Mouse (Mus musculus) embryonic facial prominence, embryonic 11.5 days (tissue): ENCODE data around the gene Pxk. TPM values are rescaled to one million over a fixed set of nuclear protein-coding genes. Genes with fewer than 3 reads are reported as not detected.

ENCODE experiments used
- ATAC-seq: fragments of 200-750 bp; cut with Nextera tagmentation; replicated peaks from 2 replicates; pipeline ENCODE4 v1.8.0; 2017; ENCODE audit warnings: low read depth; ENCODE audit not compliant: insufficient number of reproducible peaks, low FRiP score, low TSS enrichment
- DNase-seq: peaks from one replicate; pipeline ENCODE4 v3.0.0-alpha.2; 2015; ENCODE audit warnings: low spot score
- H3K27ac ChIP-seq: fragments of 300-500 bp; sonication (generic); replicated peaks from 2 replicates; pipeline ENCODE4 v1.5.1; 2014; ENCODE audit warnings: mild to moderate bottlenecking, low read depth, low read length, control low read depth
- H3K27me3 ChIP-seq: fragments of 300-500 bp; sonication (generic); 2 replicates; pipeline ENCODE4 v1.6.1; 2014; ENCODE audit warnings: mild to moderate bottlenecking, low read length, moderate library complexity, mixed read lengths; ENCODE audit not compliant: control insufficient read depth, insufficient read depth
- H3K36me3 ChIP-seq: fragments of 300-500 bp; sonication (generic); replicated peaks from 2 replicates; pipeline ENCODE4 v1.6.1; 2014; ENCODE audit warnings: low read depth, mild to moderate bottlenecking, low read length, moderate library complexity, mixed read lengths; ENCODE audit not compliant: control insufficient read depth, insufficient read depth
- H3K4me1 ChIP-seq: fragments of 300-500 bp; sonication (generic); 2 replicates; pipeline ENCODE4 v1.6.1; 2014; ENCODE audit warnings: low read length, mixed read lengths; ENCODE audit not compliant: control insufficient read depth, insufficient read depth
- H3K4me2 ChIP-seq: fragments of 300-500 bp; sonication (generic); 2 replicates; pipeline ENCODE4 v1.6.1; 2014; ENCODE audit warnings: low read depth, mild to moderate bottlenecking, control low read depth, low read length, moderate library complexity
- H3K4me3 ChIP-seq: fragments of 300-500 bp; sonication (generic); 2 replicates; pipeline ENCODE4 v1.5.1; 2014; ENCODE audit warnings: low read depth, low read length, control low read depth
- H3K9ac ChIP-seq: fragments of 300-500 bp; sonication (generic); replicated peaks from 2 replicates; pipeline ENCODE4 v1.6.1; 2014; ENCODE audit warnings: mild to moderate bottlenecking, control low read depth, low read length
- H3K9me3 ChIP-seq: fragments of 300-500 bp; sonication (generic); replicated peaks from 2 replicates; pipeline ENCODE4 v1.6.1; 2016; ENCODE audit warnings: mild to moderate bottlenecking, low read length, inconsistent platforms, mixed read lengths; ENCODE audit not compliant: control insufficient read depth
- WGBS: fragments of 180-500 bp; shearing (Covaris S2); extraction: QIAGEN DNeasy Blood & Tissue Kit; methylation state at CpG from one replicate; pipeline ENCODE4 v1.1.7; 2014; 5-methylcytosine and 5-hydroxymethylcytosine counted together
- polyA plus RNA-seq: library from polyadenylated mRNA; unstranded; fragments of >200 nt; fragmentation: Nextera tagmentation; extraction: Ambion mirVana; gene quantifications from 2 replicates; pipeline ENCODE4 v1.2.1, GENCODE M21; 2014

Gene Pxk
- polyA plus RNA-seq, 1 experiment from 2014 or later = 23.4 TPM

- ATAC-seq = no peak
- WGBS = 74% methylated on average over 3 of the region's 3 CpGs
Measured at GRCm38 (mm10) chr14:8135130-8135529, 37.1 kb downstream of the Pxk start.

DNA sequence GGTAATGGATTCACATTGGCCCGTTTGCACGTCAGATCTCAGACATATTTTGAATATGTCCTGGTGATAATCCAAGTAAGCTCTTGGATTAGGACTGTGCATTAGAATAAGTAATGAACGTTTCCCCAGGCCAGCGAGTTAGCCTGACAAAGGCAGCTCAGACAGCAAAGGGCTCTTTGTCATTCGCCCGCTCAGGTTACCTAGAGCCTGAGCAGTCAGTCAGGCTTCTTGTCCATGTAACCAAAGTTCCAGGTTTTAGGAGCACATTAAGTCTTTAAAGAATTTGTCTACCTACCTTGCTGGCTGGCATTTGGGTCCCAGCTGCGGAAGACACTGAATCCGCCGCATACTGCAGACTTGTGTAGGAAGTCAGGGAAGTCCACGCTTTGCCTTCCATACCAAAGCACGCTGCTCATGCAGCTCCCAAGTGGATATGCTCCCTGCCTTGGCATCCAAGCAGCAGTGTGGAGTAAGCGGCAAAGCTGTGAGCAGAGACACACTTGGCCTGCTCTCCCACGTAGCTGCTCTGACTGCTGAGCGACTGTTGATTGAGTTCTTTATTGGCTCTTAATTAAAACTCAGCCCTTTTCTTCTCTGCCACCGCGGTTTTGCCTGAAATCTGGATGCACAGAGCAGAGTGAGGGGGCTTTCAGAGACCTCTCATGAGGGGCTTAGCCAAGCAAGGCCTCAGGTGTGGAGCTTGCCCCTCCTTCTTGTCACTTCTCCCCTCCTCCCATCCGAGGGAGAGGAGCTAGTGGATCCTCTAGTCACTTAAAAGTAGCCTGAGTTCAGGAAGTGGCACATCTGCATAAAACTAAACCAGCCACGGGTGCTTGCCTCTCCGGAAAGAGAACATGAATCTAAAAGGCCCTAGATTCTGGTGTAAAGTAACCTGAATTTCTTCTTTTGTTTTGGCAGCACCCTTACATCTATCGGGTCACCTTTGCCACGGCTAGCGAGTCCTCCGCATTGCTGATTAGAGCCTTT, 42.0 kb downstream of the Pxk start:
- no peak overlapping the region for H3K4me3 ChIP-seq
- 58% methylated on average over 23 of the region's 23 CpGs for WGBS

More at GRCm38 (mm10) chr14:8135130-8135529, 37.1 kb downstream of the Pxk start:
- Histone ChIP-seq H3K9ac (no peak overlapping the region), H3K4me2 (no peak overlapping the region), H3K4me3 (no peak overlapping the region), H3K27ac (no peak overlapping the region), H3K27me3 (no peaks in the 10 kb centered on the region), H3K36me3 (no peaks in the 10 kb centered on the region), H3K4me1 (no peaks in the 10 kb centered on the region), H3K9me3 (no peaks in the 10 kb centered on the region)
- no peak for DNase-seq

DNA sequence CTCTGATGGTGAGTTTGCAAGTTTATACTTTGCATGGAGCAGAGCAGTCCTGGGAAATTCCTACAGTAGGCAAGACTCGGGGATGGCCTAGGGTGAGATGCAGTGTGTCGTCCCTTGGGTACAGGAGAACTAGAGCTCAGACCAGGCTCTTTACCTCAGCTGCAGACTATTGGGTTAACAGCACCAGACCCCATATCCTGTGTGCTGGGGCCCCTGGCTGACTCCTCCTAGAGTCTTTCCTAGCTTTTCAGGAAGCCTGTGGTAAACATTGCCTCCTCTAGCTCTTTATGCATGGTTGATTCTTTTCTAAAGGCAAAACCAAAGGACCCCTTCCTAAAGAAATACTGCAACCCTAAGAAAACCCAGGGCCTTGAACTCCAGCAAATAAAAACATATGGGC, 43.1 kb downstream of the Pxk start:
- ATAC-seq (no peak), DNase-seq (no peak)
- Histone ChIP-seq H3K27me3 (no peaks in the 10 kb centered on the region), H3K9me3 (no peaks in the 10 kb centered on the region), H3K9ac (no peak overlapping the region), H3K4me1 (no peaks in the 10 kb centered on the region), H3K4me3 (no peak overlapping the region), H3K4me2 (no peak overlapping the region), H3K27ac (no peak overlapping the region), H3K36me3 (peaks cover 4% of the 10 kb centered on the region; the same call in 1 of the 2 replicates)
- whole genome bisulfite sequencing = 59% methylated on average over 2 of the region's 2 CpGs

More for the DNA sequence above, 42.0 kb downstream of the Pxk start:
- Histone ChIP-seq H3K27ac (no peak overlapping the region), H3K9ac (no peak overlapping the region), H3K4me2 (no peak overlapping the region), H3K27me3 (no peaks in the 10 kb centered on the region), H3K4me1 (no peaks in the 10 kb centered on the region), H3K9me3 (no peaks in the 10 kb centered on the region), H3K36me3 (peaks cover 4% of the 10 kb centered on the region; the same call in 1 of the 2 replicates)
- no peak for DNase-seq
- no peak for ATAC-seq

GRCm38 (mm10) chr14:8145594-8146558, 47.9 kb downstream of the Pxk start:
- Histone ChIP-seq H3K9me3 (no peaks in the 10 kb centered on the region), H3K36me3 (peaks cover 4% of the 10 kb centered on the region; the same call in 1 of the 2 replicates), H3K27me3 (no peaks in the 10 kb centered on the region), H3K4me2 (no peak overlapping the region), H3K27ac (no peak overlapping the region), H3K4me3 (no peak overlapping the region), H3K9ac (no peak overlapping the region), H3K4me1 (no peaks in the 10 kb centered on the region)
- WGBS = 90% methylated on average over 13 of the region's 13 CpGs
- DNase-seq (no peak), ATAC-seq (no peak)

DNA sequence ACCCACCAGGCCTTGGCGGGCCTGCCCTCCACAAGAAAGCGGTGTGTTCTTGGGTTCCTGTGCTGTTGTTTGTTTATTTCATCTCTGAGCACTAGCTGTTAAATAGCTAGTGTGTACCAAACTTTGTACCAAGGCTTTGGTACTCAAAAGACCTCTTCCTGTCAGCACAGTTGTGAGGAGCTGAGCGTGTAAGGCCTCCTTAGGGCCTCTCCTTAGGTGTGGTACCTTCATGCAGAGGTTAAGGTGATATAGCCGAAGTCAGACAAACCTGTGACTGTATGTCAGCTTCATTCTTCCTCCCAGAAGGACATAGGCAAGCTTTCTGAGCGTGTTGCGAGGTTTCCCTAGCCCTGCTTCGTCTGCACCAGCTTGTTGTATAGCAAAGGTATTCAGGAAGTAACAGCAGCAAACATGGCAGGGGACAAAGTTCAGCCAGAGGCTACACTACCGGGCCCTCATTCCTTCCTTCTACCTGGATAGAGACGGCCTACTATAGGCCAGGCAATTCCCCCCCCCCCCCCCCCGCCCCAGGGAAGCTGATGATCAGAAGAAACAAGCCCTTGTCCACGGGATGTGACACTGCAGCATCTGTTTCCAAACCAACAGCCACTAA, 48.7 kb downstream of the Pxk start:
- 82% methylated on average over 10 of the region's 11 CpGs for WGBS
- no peak overlapping the region for H3K9ac ChIP-seq
- H3K4me1 ChIP-seq = no peaks in the 10 kb centered on the region
- H3K4me2 ChIP-seq = no peak overlapping the region
- H3K27ac ChIP-seq = no peak overlapping the region
- H3K9me3 ChIP-seq = no peaks in the 10 kb centered on the region
- no peak overlapping the region for H3K4me3 ChIP-seq
- DNase-seq = no peak
- no peaks in the 10 kb centered on the region for H3K27me3 ChIP-seq
- no peak for ATAC-seq
- H3K36me3 ChIP-seq = peaks cover 4% of the 10 kb centered on the region; the same call in 1 of the 2 replicates

DNA sequence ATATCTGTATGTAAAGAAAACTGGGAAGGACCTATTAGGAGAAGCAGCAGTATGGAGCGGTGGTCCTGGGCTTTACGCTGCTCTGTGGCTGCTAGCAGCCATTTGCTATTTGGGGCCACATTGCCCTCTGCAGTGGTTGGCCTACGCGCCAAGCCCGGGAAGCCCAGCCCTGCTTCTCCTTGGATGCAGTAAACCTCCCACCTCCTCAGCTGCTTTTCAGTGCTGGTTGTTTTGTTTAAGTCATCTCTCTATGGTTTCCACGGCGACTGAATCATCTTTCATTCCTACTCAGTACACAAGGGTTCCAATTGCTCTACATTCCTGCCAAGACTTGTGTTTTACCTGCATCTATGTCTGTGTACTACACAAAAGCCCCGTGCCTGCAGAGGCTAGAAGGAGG, 50.8 kb downstream of the Pxk start:
- DNase-seq = no peak
- Histone ChIP-seq H3K4me1 (no peaks in the 10 kb centered on the region), H3K27ac (no peak overlapping the region), H3K9ac (no peak overlapping the region), H3K4me3 (no peak overlapping the region), H3K27me3 (no peaks in the 10 kb centered on the region), H3K36me3 (peaks cover 4% of the 10 kb centered on the region; the same call in 1 of the 2 replicates), H3K4me2 (no peak overlapping the region), H3K9me3 (no peaks in the 10 kb centered on the region)
- no peak for ATAC-seq
- WGBS = 83% methylated on average over 8 of the region's 8 CpGs

DNA sequence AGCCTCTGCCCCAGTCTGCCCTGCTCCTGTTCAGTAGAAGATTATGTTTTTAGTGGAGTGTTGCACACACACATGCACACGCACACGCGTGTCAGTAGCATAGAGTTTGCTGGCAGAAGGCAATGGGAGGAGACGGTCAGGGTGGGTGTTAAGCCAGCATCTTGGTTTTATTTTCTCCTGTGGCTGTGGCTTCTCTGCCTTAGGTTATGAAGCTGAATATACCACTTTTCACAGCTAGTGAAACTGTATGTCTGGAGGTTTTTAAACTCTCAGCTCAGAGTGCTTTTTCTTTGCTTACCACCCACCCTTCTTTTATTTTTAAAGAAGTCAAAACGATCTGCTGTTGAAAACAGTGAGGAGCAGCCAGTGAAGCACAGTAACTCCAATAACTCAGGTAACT, 53.7 kb downstream of the Pxk start:
- no peak overlapping the region for H3K4me3 ChIP-seq
- H3K9ac ChIP-seq = no peak overlapping the region
- H3K9me3 ChIP-seq = no peaks in the 10 kb centered on the region
- no peak for ATAC-seq
- H3K27me3 ChIP-seq = no peaks in the 10 kb centered on the region
- WGBS = 92% methylated on average over 5 of the region's 5 CpGs
- no peak overlapping the region for H3K4me2 ChIP-seq
- H3K27ac ChIP-seq = no peak overlapping the region
- no peak for DNase-seq
- H3K36me3 ChIP-seq = no peaks in the 10 kb centered on the region
- no peaks in the 10 kb centered on the region for H3K4me1 ChIP-seq
